10 mouse cellular contexts compared by ENCODE assay signal in the genomic region with DNA sequence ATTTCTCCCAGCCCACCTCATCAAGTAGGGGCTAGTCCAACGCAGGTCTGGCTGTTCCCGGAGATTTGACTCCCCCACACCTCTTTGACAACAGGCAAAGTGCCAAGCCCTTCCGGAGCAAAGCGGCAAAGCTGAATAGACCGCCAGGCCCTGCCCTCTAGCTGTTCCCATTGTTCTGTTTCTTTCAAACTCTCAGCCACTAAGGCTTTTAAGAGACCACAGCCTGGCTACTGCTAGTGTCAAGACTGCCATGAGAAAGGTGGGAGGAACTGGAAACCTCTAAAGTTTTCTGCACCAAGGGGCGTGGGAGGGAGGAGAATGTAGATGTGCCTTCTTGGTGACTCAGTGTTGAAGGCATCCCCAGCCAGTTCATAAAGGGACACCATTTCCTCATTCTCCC.
DNase-seq lines count a peak whose midpoint lies in the region; ATAC-seq and TF ChIP-seq lines count a peak whose summit lies in the region.
"Had no signal": no experiment of that assay in that cellular context is flagged by ENCODE, and none has a peak within 500 bp of the region (broad histone marks: within the 10 kb centered on the region; RNA-seq: fewer than 3 reads in every experiment).

No protein-coding gene starts in this region.

- H3K36me3 ChIP-seq in forebrain, embryonic 13.5 days (ENCODE audit: poor library complexity, severe bottlenecking), result no peaks in the 10 kb centered on the region
- H3K36me3 ChIP-seq in forebrain, embryonic 15.5 days, result no peaks in the 10 kb centered on the region
- no peaks in the 10 kb centered on the region for H3K36me3 ChIP-seq in lung, embryonic 15.5 days
- no peaks in the 10 kb centered on the region for H3K36me3 ChIP-seq in stomach, embryonic 16.5 days (ENCODE audit: control insufficient read depth, insufficient read depth, low read length)

- no peak for TF ChIP-seq POLR2A in lung, adult 2 months (IDR thresholded peaks at IDR 0.05; ENCODE audit: borderline replicate concordance, extremely low read depth, low read depth, low read length)

- no peak for DNase-seq in lung, adult 2 months
- DNase-seq in fat pad, adult 2 months (ENCODE audit: extremely low read depth, low read depth, low spot score), result peak; percentile 55
- no peak for DNase-seq in layer of hippocampus, adult 11-12 months (ENCODE audit: low spot score)
- no peak for DNase-seq in thymus, postnatal 25 days
- DNase-seq: adrenal gland, postnatal 10 days; layer of hippocampus, adult 9-11 months had no signal

- WGBS in forebrain, embryonic 13.5 days, result under 1% methylated on average over 6 of the region's 6 CpGs
- 5% methylated on average over 6 of the region's 6 CpGs for WGBS in forebrain, embryonic 15.5 days
- WGBS in lung, embryonic 15.5 days, result 14% methylated on average over 6 of the region's 6 CpGs
- WGBS in lung, adult 2 months, result 17% methylated on average over 6 of the region's 6 CpGs
- 29% methylated on average over 6 of the region's 6 CpGs for WGBS in stomach, embryonic 16.5 days

- peaks cover 14% of the 10 kb centered on the region; the same call in 1 of the 2 replicates for H3K27me3 ChIP-seq in forebrain, embryonic 13.5 days
- no peaks in the 10 kb centered on the region for H3K27me3 ChIP-seq in forebrain, embryonic 15.5 days
- H3K27me3 ChIP-seq in lung, embryonic 15.5 days, result no peaks in the 10 kb centered on the region
- H3K27me3 ChIP-seq in stomach, embryonic 16.5 days (ENCODE audit: control insufficient read depth, insufficient read depth, low read length), result no peaks in the 10 kb centered on the region

- H3K9me3 ChIP-seq in forebrain, embryonic 13.5 days (replicated peaks), result no peaks in the 10 kb centered on the region
- H3K9me3 ChIP-seq in forebrain, embryonic 15.5 days, result no peaks in the 10 kb centered on the region
- no peaks in the 10 kb centered on the region for H3K9me3 ChIP-seq in lung, embryonic 15.5 days
- H3K9me3 ChIP-seq in stomach, embryonic 16.5 days (replicated peaks; ENCODE audit: control insufficient read depth, low read length), result no peaks in the 10 kb centered on the region

- H3K4me3 ChIP-seq in forebrain, embryonic 13.5 days, result no peak overlapping the region
- H3K4me3 ChIP-seq in forebrain, embryonic 15.5 days, result no peak overlapping the region
- no peak overlapping the region for H3K4me3 ChIP-seq in lung, embryonic 15.5 days
- no peak overlapping the region for H3K4me3 ChIP-seq in lung, adult 2 months (replicated peaks; ENCODE audit: extremely low read depth, low read depth, low read length)
- H3K4me3 ChIP-seq in stomach, embryonic 16.5 days (replicated peaks; ENCODE audit: low read length), result no peak overlapping the region

- H3K4me2 ChIP-seq in forebrain, embryonic 13.5 days, result peak overlapping the region; percentile 20; the same call in 1 of the 2 replicates
- no peak overlapping the region for H3K4me2 ChIP-seq in forebrain, embryonic 15.5 days (replicated peaks)
- H3K4me2 ChIP-seq in lung, embryonic 15.5 days, result peak overlapping the region; percentile 5; the same call in 1 of the 2 replicates
- H3K4me2 ChIP-seq in stomach, embryonic 16.5 days (ENCODE audit: low read depth, low read length), result no peak overlapping the region

- ATAC-seq in forebrain, embryonic 13.5 days, result no peak
- no peak for ATAC-seq in forebrain, embryonic 15.5 days (replicated peaks)
- ATAC-seq in lung, embryonic 15.5 days (ENCODE audit: borderline replicate concordance, extremely low read depth, low FRiP score, low TSS enrichment), result no peak
- no peak for ATAC-seq in stomach, embryonic 16.5 days (ENCODE audit: insufficient read depth, low FRiP score)

- no peak overlapping the region for H3K27ac ChIP-seq in forebrain, embryonic 13.5 days
- H3K27ac ChIP-seq in forebrain, embryonic 15.5 days (replicated peaks), result no peak overlapping the region
- no peak overlapping the region; the same call in 1 of the 2 replicates for H3K27ac ChIP-seq in lung, embryonic 15.5 days
- H3K27ac ChIP-seq in stomach, embryonic 16.5 days (ENCODE audit: low read length), result peak overlapping the region; percentile 23; the same call in 1 of the 2 replicates

- H3K4me1 ChIP-seq in forebrain, embryonic 13.5 days, result peaks cover 87% of the 10 kb centered on the region
- peaks cover 66% of the 10 kb centered on the region for H3K4me1 ChIP-seq in forebrain, embryonic 15.5 days
- peaks cover 43% of the 10 kb centered on the region for H3K4me1 ChIP-seq in lung, embryonic 15.5 days
- H3K4me1 ChIP-seq in lung, adult 2 months (ENCODE audit: control insufficient read depth, insufficient read depth, low read length), result peaks cover 11% of the 10 kb centered on the region
- H3K4me1 ChIP-seq in stomach, embryonic 16.5 days (ENCODE audit: control insufficient read depth, insufficient read depth, low read length), result peaks cover 25% of the 10 kb centered on the region

- no peak overlapping the region for H3K9ac ChIP-seq in forebrain, embryonic 13.5 days
- H3K9ac ChIP-seq in forebrain, embryonic 15.5 days (replicated peaks), result no peak overlapping the region
- H3K9ac ChIP-seq in lung, embryonic 15.5 days, result no peak overlapping the region
- 0 out of 2 replicates have a peak overlapping the region, but pooled peaks have one; percentile 26 for H3K9ac ChIP-seq in stomach, embryonic 16.5 days (ENCODE audit: low read length)

- no peak for TF ChIP-seq CTCF in lung, adult 2 months (IDR thresholded peaks at IDR 0.05; ENCODE audit: insufficient read depth, low read length)

Comparison
In these comparisons a context has a peak if more than half of its experiments do, and no peak if none do; other contexts are left out.
1. H3K4me2 ChIP-seq: peak in forebrain, embryonic 13.5 days (single experiment) and lung, embryonic 15.5 days (single experiment); none in forebrain, embryonic 15.5 days (single experiment) and stomach, embryonic 16.5 days (single experiment).